Mouse (Mus musculus): Measurements from ENCODE around the gene Il17a. TPM values are rescaled to one million over a fixed set of nuclear protein-coding genes. Genes with fewer than 3 reads are reported as not detected.

Gene Il17a
- not detected in 2 replicates for polyA plus RNA-seq (2014; fragmentation: Nextera tagmentation; extraction: Ambion mirVana)

GRCm38 (mm10) chr1:20730903-20731302, at the start of gene Il17a:
TSS of gene Il17a (plus strand) at chr1:20730905.
- DNase-seq (ENCODE audit: low spot score) (no peak), ATAC-seq (ENCODE audit: insufficient read depth, low FRiP score, low TSS enrichment) (no peak)
- Histone ChIP-seq H3K4me3 (ENCODE audit: low read depth, low read length) (no peak within 1 kb of the TSS), H3K9ac (ENCODE audit: low read length) (no peak within 1 kb of the TSS), H3K4me1 (ENCODE audit: control insufficient read depth, insufficient read depth, low read length) (no peaks in the 10 kb centered on the region), H3K36me3 (ENCODE audit: control insufficient read depth, insufficient read depth, low read length) (no peaks in the 10 kb centered on the region), H3K27ac (ENCODE audit: low read depth, low read length) (no peak within 1 kb of the TSS), H3K4me2 (ENCODE audit: low read depth) (no peak within 1 kb of the TSS), H3K9me3 (ENCODE audit: control insufficient read depth, low read length) (no peaks in the 10 kb centered on the region), H3K27me3 (ENCODE audit: control insufficient read depth, insufficient read depth, low read length) (no peaks in the 10 kb centered on the region)
- WGBS: 92% methylated on average over 10 of the region's 10 CpGs

GRCm38 (mm10) chr1:20682849-20683248, 47.9 kb upstream of the Il17a start:
- no peak overlapping the region for H3K27ac ChIP-seq (ENCODE audit: low read depth, low read length)
- no peak for DNase-seq (ENCODE audit: low spot score)
- no peak overlapping the region for H3K4me2 ChIP-seq (ENCODE audit: low read depth)
- H3K9me3 ChIP-seq (ENCODE audit: control insufficient read depth, low read length): no peaks in the 10 kb centered on the region
- H3K27me3 ChIP-seq (ENCODE audit: control insufficient read depth, insufficient read depth, low read length): no peaks in the 10 kb centered on the region
- H3K4me3 ChIP-seq (ENCODE audit: low read depth, low read length): no peak overlapping the region
- no peak overlapping the region for H3K9ac ChIP-seq (ENCODE audit: low read length)
- no peak for ATAC-seq (ENCODE audit: insufficient read depth, low FRiP score, low TSS enrichment)
- H3K36me3 ChIP-seq (ENCODE audit: control insufficient read depth, insufficient read depth, low read length): no peaks in the 10 kb centered on the region
- no peaks in the 10 kb centered on the region for H3K4me1 ChIP-seq (ENCODE audit: control insufficient read depth, insufficient read depth, low read length)

- Histone ChIP-seq H3K36me3 (ENCODE audit: control insufficient read depth, insufficient read depth, low read length) (no peaks in the 10 kb centered on the region), H3K27ac (ENCODE audit: low read depth, low read length) (no peak overlapping the region), H3K9ac (ENCODE audit: low read length) (no peak overlapping the region), H3K9me3 (ENCODE audit: control insufficient read depth, low read length) (no peaks in the 10 kb centered on the region), H3K4me2 (ENCODE audit: low read depth) (no peak overlapping the region), H3K27me3 (ENCODE audit: control insufficient read depth, insufficient read depth, low read length) (no peaks in the 10 kb centered on the region), H3K4me3 (ENCODE audit: low read depth, low read length) (no peak overlapping the region), H3K4me1 (ENCODE audit: control insufficient read depth, insufficient read depth, low read length) (no peaks in the 10 kb centered on the region)
- 92% methylated on average over 5 of the region's 5 CpGs for WGBS
- ATAC-seq (ENCODE audit: insufficient read depth, low FRiP score, low TSS enrichment) (no peak), DNase-seq (ENCODE audit: low spot score) (no peak)
These were observed 47.3 kb upstream of the Il17a start for GRCm38 (mm10) chr1:20683386-20683785.

DNA sequence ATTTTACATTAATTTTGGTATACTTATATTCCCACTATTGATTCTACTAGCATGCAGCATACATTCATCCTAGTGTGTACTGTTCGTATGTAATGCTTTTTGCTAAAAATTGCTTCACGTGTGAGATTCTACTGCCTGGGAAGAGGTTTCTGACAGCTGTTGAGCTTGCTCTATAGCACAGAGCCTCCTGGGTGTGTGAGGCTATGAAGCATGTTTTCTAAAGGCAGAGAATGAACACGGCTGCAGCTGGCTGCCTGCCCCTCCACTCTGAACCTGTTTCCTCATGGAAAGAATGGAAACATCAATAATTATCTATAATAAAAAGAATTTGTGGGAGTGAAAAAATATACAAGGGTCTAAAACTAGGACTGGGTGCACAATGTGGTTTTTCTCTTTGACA, 46.9 kb upstream of the Il17a start:
- DNase-seq (ENCODE audit: low spot score) (no peak), ATAC-seq (ENCODE audit: insufficient read depth, low FRiP score, low TSS enrichment) (no peak)
- Histone ChIP-seq H3K27me3 (ENCODE audit: control insufficient read depth, insufficient read depth, low read length) (no peaks in the 10 kb centered on the region), H3K4me1 (ENCODE audit: control insufficient read depth, insufficient read depth, low read length) (no peaks in the 10 kb centered on the region), H3K36me3 (ENCODE audit: control insufficient read depth, insufficient read depth, low read length) (no peaks in the 10 kb centered on the region), H3K4me3 (ENCODE audit: low read depth, low read length) (no peak overlapping the region), H3K27ac (ENCODE audit: low read depth, low read length) (no peak overlapping the region), H3K9me3 (ENCODE audit: control insufficient read depth, low read length) (no peaks in the 10 kb centered on the region), H3K4me2 (ENCODE audit: low read depth) (no peak overlapping the region), H3K9ac (ENCODE audit: low read length) (no peak overlapping the region)
- WGBS: 88% methylated on average over 3 of the region's 3 CpGs

DNA sequence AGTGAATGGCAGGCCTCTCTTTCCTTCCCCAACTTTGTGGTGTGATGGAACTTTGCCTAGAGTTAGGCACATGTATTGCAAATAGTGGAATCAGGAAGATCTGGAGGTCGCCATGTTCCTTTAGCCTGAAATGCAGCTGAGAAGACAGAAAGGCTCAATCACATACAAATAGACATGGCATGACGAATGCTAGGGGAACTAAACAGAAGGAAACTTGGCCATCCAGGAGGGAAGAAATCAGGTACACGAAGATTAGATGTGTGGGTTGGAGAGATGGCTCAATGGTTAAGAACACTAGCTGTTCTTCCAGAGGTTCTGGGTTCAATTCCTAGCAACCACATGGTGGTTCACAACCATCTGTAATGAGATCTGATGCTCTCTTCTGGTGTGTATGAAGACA, 46.3 kb upstream of the Il17a start:
- DNase-seq (ENCODE audit: low spot score): no peak
- ATAC-seq (ENCODE audit: insufficient read depth, low FRiP score, low TSS enrichment): no peak
- Histone ChIP-seq H3K9me3 (ENCODE audit: control insufficient read depth, low read length) (no peaks in the 10 kb centered on the region), H3K4me1 (ENCODE audit: control insufficient read depth, insufficient read depth, low read length) (no peaks in the 10 kb centered on the region), H3K4me3 (ENCODE audit: low read depth, low read length) (no peak overlapping the region), H3K36me3 (ENCODE audit: control insufficient read depth, insufficient read depth, low read length) (no peaks in the 10 kb centered on the region), H3K27me3 (ENCODE audit: control insufficient read depth, insufficient read depth, low read length) (no peaks in the 10 kb centered on the region), H3K27ac (ENCODE audit: low read depth, low read length) (no peak overlapping the region), H3K4me2 (ENCODE audit: low read depth) (no peak overlapping the region), H3K9ac (ENCODE audit: low read length) (no peak overlapping the region)
- WGBS: 87% methylated on average over 3 of the region's 3 CpGs

GRCm38 (mm10) chr1:20685393-20685792, 45.3 kb upstream of the Il17a start:
- no peaks in the 10 kb centered on the region for H3K4me1 ChIP-seq (ENCODE audit: control insufficient read depth, insufficient read depth, low read length)
- ATAC-seq (ENCODE audit: insufficient read depth, low FRiP score, low TSS enrichment) (no peak), DNase-seq (ENCODE audit: low spot score) (no peak)
- 93% methylated on average over 2 of the region's 2 CpGs for WGBS
- H3K9me3 ChIP-seq (ENCODE audit: control insufficient read depth, low read length): no peaks in the 10 kb centered on the region
- no peak overlapping the region for H3K4me3 ChIP-seq (ENCODE audit: low read depth, low read length)
- H3K9ac ChIP-seq (ENCODE audit: low read length): no peak overlapping the region
- H3K36me3 ChIP-seq (ENCODE audit: control insufficient read depth, insufficient read depth, low read length): no peaks in the 10 kb centered on the region
- no peak overlapping the region for H3K4me2 ChIP-seq (ENCODE audit: low read depth)
- no peak overlapping the region for H3K27ac ChIP-seq (ENCODE audit: low read depth, low read length)
- H3K27me3 ChIP-seq (ENCODE audit: control insufficient read depth, insufficient read depth, low read length): no peaks in the 10 kb centered on the region

DNA sequence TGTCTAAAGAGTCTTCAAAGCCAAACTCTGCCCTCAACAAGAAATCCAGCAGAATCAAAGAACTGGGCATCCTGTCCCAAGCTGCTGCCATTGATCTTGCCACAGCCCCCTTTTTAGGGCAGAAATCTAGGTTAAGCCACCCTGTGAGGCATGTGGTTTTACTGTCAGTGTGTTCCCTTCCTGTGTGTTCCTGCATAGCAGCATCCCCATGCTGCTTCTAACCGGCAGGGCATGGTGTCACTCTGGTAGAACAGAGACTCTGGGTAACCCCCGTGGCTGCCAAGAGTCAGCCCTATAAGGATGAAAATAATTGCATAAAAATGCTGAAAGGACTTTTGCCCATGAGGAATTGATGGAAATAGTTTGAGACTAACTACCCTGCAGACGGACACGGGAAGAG, 44.8 kb upstream of the Il17a start:
- ATAC-seq (ENCODE audit: insufficient read depth, low FRiP score, low TSS enrichment): no peak
- 90% methylated on average over 4 of the region's 4 CpGs for WGBS

GRCm38 (mm10) chr1:20691336-20691735, 39.4 kb upstream of the Il17a start:
- Histone ChIP-seq H3K27ac (ENCODE audit: low read depth, low read length) (no peak overlapping the region), H3K36me3 (ENCODE audit: control insufficient read depth, insufficient read depth, low read length) (no peaks in the 10 kb centered on the region), H3K9me3 (ENCODE audit: control insufficient read depth, low read length) (no peaks in the 10 kb centered on the region), H3K4me3 (ENCODE audit: low read depth, low read length) (no peak overlapping the region), H3K27me3 (ENCODE audit: control insufficient read depth, insufficient read depth, low read length) (no peaks in the 10 kb centered on the region), H3K9ac (ENCODE audit: low read length) (no peak overlapping the region), H3K4me2 (ENCODE audit: low read depth) (no peak overlapping the region), H3K4me1 (ENCODE audit: control insufficient read depth, insufficient read depth, low read length) (no peaks in the 10 kb centered on the region)
- DNase-seq (ENCODE audit: low spot score): no peak
- ATAC-seq (ENCODE audit: insufficient read depth, low FRiP score, low TSS enrichment): no peak
- 91% methylated on average over 8 of the region's 8 CpGs for WGBS

More for the DNA sequence above, 44.8 kb upstream of the Il17a start:
- no peak overlapping the region for H3K9ac ChIP-seq (ENCODE audit: low read length)
- H3K36me3 ChIP-seq (ENCODE audit: control insufficient read depth, insufficient read depth, low read length): no peaks in the 10 kb centered on the region
- DNase-seq (ENCODE audit: low spot score): no peak
- no peaks in the 10 kb centered on the region for H3K9me3 ChIP-seq (ENCODE audit: control insufficient read depth, low read length)
- H3K4me3 ChIP-seq (ENCODE audit: low read depth, low read length): no peak overlapping the region
- no peaks in the 10 kb centered on the region for H3K27me3 ChIP-seq (ENCODE audit: control insufficient read depth, insufficient read depth, low read length)
- H3K4me2 ChIP-seq (ENCODE audit: low read depth): no peak overlapping the region
- H3K27ac ChIP-seq (ENCODE audit: low read depth, low read length): no peak overlapping the region
- no peaks in the 10 kb centered on the region for H3K4me1 ChIP-seq (ENCODE audit: control insufficient read depth, insufficient read depth, low read length)

GRCm38 (mm10) chr1:20693634-20694313, 36.9 kb upstream of the Il17a start:
- H3K9ac ChIP-seq (ENCODE audit: low read length): no peak overlapping the region
- no peaks in the 10 kb centered on the region for H3K9me3 ChIP-seq (ENCODE audit: control insufficient read depth, low read length)
- WGBS: 88% methylated on average over 6 of the region's 6 CpGs
- H3K27me3 ChIP-seq (ENCODE audit: control insufficient read depth, insufficient read depth, low read length): no peaks in the 10 kb centered on the region
- H3K27ac ChIP-seq (ENCODE audit: low read depth, low read length): no peak overlapping the region
- ATAC-seq (ENCODE audit: insufficient read depth, low FRiP score, low TSS enrichment) (no peak), DNase-seq (ENCODE audit: low spot score) (no peak)
- no peak overlapping the region for H3K4me2 ChIP-seq (ENCODE audit: low read depth)
- no peaks in the 10 kb centered on the region for H3K36me3 ChIP-seq (ENCODE audit: control insufficient read depth, insufficient read depth, low read length)
- no peaks in the 10 kb centered on the region for H3K4me1 ChIP-seq (ENCODE audit: control insufficient read depth, insufficient read depth, low read length)
- no peak overlapping the region for H3K4me3 ChIP-seq (ENCODE audit: low read depth, low read length)

Data from neural tube, embryonic 11.5 days (tissue).